Mouse (Mus musculus): ENCODE data around the gene Pex11a.

- no peak for TF ChIP-seq EP300 (IDR thresholded peaks at IDR 0.05; ENCODE audit: insufficient read depth, low read depth, low read length)
- TF ChIP-seq CTCF (IDR thresholded peaks at IDR 0.05) = no peak
- TF ChIP-seq POLR2A (IDR thresholded peaks at IDR 0.05; ENCODE audit: insufficient read depth, low read depth, low read length) = no peak
Observed at GRCm38 (mm10) chr7:79696495-79696894, 46.4 kb downstream of the Pex11a start.

All from heart, adult 2 months (tissue).